Mouse (Mus musculus) embryonic facial prominence, embryonic 14.5 days (tissue): ENCODE measurements around the gene Anxa2. TPM values are rescaled to one million over a fixed set of nuclear protein-coding genes. Genes with fewer than 3 reads are reported as not detected.

Source experiments
- ATAC-seq: fragments of 200-750 bp; cut with Nextera tagmentation; 2 replicates; pipeline ENCODE4 v1.8.0; 2017; ENCODE audit warnings: low read depth, moderate number of reproducible peaks, moderate TSS enrichment
- DNase-seq: peaks from one replicate; pipeline ENCODE4 v3.0.0-alpha.2; 2015; ENCODE audit warnings: low spot score
- H3K27ac ChIP-seq: fragments of 300-500 bp; sonication (generic); replicated peaks from 2 replicates; pipeline ENCODE4 v1.5.1; 2014; ENCODE audit warnings: low read depth, mild to moderate bottlenecking, low read length, moderate library complexity
- H3K27me3 ChIP-seq: fragments of 300-500 bp; sonication (generic); replicated peaks from 2 replicates; pipeline ENCODE4 v1.6.1; 2014; ENCODE audit warnings: low read length; ENCODE audit not compliant: control insufficient read depth, insufficient read depth
- H3K36me3 ChIP-seq: fragments of 300-500 bp; sonication (generic); 2 replicates; pipeline ENCODE4 v1.6.1; 2014; ENCODE audit warnings: low read length, mixed read lengths; ENCODE audit not compliant: control insufficient read depth, insufficient read depth
- H3K4me1 ChIP-seq: fragments of 300-500 bp; sonication (generic); 2 replicates; pipeline ENCODE4 v1.6.1; 2014; ENCODE audit warnings: antibody characterized with exemption, low read length; ENCODE audit not compliant: control insufficient read depth, insufficient read depth
- H3K4me2 ChIP-seq: fragments of 300-500 bp; sonication (generic); 2 replicates; pipeline ENCODE4 v1.6.1; 2014; ENCODE audit warnings: low read depth, mild to moderate bottlenecking, low read length, moderate library complexity, mixed read lengths
- H3K4me3 ChIP-seq: fragments of 300-500 bp; sonication (generic); 2 replicates; pipeline ENCODE4 v1.5.1; 2014; ENCODE audit warnings: low read depth, mild to moderate bottlenecking, low read length
- H3K9ac ChIP-seq: fragments of 300-500 bp; sonication (generic); 2 replicates; pipeline ENCODE4 v1.6.1; 2014; ENCODE audit warnings: low read depth, mild to moderate bottlenecking, low read length, moderate library complexity, mixed read lengths
- H3K9me3 ChIP-seq: fragments of 300-500 bp; sonication (generic); 2 replicates; pipeline ENCODE4 v1.6.1; 2016; ENCODE audit warnings: low read length; ENCODE audit not compliant: control insufficient read depth
- WGBS: fragments of 180-500 bp; shearing (Covaris S2); extraction: QIAGEN DNeasy Blood & Tissue Kit; methylation state at CpG from one replicate; pipeline ENCODE4 v1.1.7; 2014; 5-methylcytosine and 5-hydroxymethylcytosine counted together
- polyA plus RNA-seq: library from polyadenylated mRNA; unstranded; fragments of >200 nt; fragmentation: Nextera tagmentation; extraction: Ambion mirVana; gene quantifications from 2 replicates; pipeline ENCODE4 v1.2.1, GENCODE M21; 2014

Anxa2 gene
- polyA plus RNA-seq, 1 experiment from 2014 or later = 1,330 TPM

- Histone ChIP-seq H3K4me3 (no peak overlapping the region), H3K4me2 (no peak overlapping the region), H3K9me3 (no peaks in the 10 kb centered on the region), H3K27me3 (no peaks in the 10 kb centered on the region), H3K27ac (no peak overlapping the region), H3K9ac (no peak overlapping the region), H3K36me3 (peaks cover 97% of the 10 kb centered on the region), H3K4me1 (peaks cover 9% of the 10 kb centered on the region; the same call in 1 of the 2 replicates)
- WGBS = 7% methylated on average over 1 of the region's 1 CpGs
- DNase-seq (peak; percentile 87), ATAC-seq (0 out of 2 replicates have a peak, but pooled peaks have one; percentile 51)
Observed at GRCm38 (mm10) chr9:69480344-69480743, 26.9 kb downstream of the Anxa2 start.

GRCm38 (mm10) chr9:69483811-69484210 lies 30.4 kb downstream of the Anxa2 start:
- DNase-seq (no peak), ATAC-seq (no peak)
- no peak overlapping the region for H3K9ac ChIP-seq
- H3K4me3 ChIP-seq = no peak overlapping the region
- H3K36me3 ChIP-seq = peaks cover 99% of the 10 kb centered on the region
- no peaks in the 10 kb centered on the region for H3K4me1 ChIP-seq
- 59% methylated on average over 12 of the region's 12 CpGs for WGBS
- H3K9me3 ChIP-seq = no peaks in the 10 kb centered on the region
- no peak overlapping the region for H3K4me2 ChIP-seq
- H3K27ac ChIP-seq = no peak overlapping the region
- no peaks in the 10 kb centered on the region for H3K27me3 ChIP-seq

GRCm38 (mm10) chr9:69486140-69486539 lies 32.7 kb downstream of the Anxa2 start:
- 66% methylated on average over 8 of the region's 8 CpGs for WGBS
- Histone ChIP-seq H3K36me3 (peaks cover 99% of the 10 kb centered on the region), H3K9ac (no peak overlapping the region), H3K27me3 (no peaks in the 10 kb centered on the region), H3K4me3 (no peak overlapping the region), H3K4me2 (no peak overlapping the region), H3K27ac (no peak overlapping the region), H3K9me3 (no peaks in the 10 kb centered on the region), H3K4me1 (no peaks in the 10 kb centered on the region)
- no peak for DNase-seq
- peak; percentile 48; the same call in 1 of the 2 replicates for ATAC-seq

GRCm38 (mm10) chr9:69488510-69488909 lies 35.1 kb downstream of the Anxa2 start:
- H3K9ac ChIP-seq = no peak overlapping the region
- no peaks in the 10 kb centered on the region for H3K4me1 ChIP-seq
- H3K9me3 ChIP-seq = peaks cover 9% of the 10 kb centered on the region
- ATAC-seq (no peak), DNase-seq (no peak)
- no peak overlapping the region for H3K27ac ChIP-seq
- no peaks in the 10 kb centered on the region for H3K27me3 ChIP-seq
- H3K36me3 ChIP-seq = peaks cover 100% of the 10 kb centered on the region
- no peak overlapping the region for H3K4me3 ChIP-seq
- 46% methylated on average over 8 of the region's 8 CpGs for WGBS
- H3K4me2 ChIP-seq = no peak overlapping the region

- ATAC-seq = no peak
- H3K9ac ChIP-seq = no peak overlapping the region
- no peak overlapping the region for H3K4me2 ChIP-seq
- H3K4me3 ChIP-seq = no peak overlapping the region
- DNase-seq = peak; percentile 59
- H3K27me3 ChIP-seq = no peaks in the 10 kb centered on the region
- H3K9me3 ChIP-seq = peaks cover 9% of the 10 kb centered on the region
- H3K27ac ChIP-seq = no peak overlapping the region
- 23% methylated on average over 5 of the region's 5 CpGs for WGBS
- no peaks in the 10 kb centered on the region for H3K4me1 ChIP-seq
- peaks cover 98% of the 10 kb centered on the region for H3K36me3 ChIP-seq
Observed at GRCm38 (mm10) chr9:69488972-69489371, 35.6 kb downstream of the Anxa2 start.

- no peaks in the 10 kb centered on the region for H3K4me1 ChIP-seq
- no peak overlapping the region for H3K27ac ChIP-seq
- 94% methylated on average over 6 of the region's 6 CpGs for WGBS
- no peak overlapping the region for H3K4me2 ChIP-seq
- H3K36me3 ChIP-seq = peaks cover 59% of the 10 kb centered on the region
- H3K27me3 ChIP-seq = no peaks in the 10 kb centered on the region
- H3K9me3 ChIP-seq = peaks cover 9% of the 10 kb centered on the region
- DNase-seq = no peak
- H3K9ac ChIP-seq = no peak overlapping the region
- ATAC-seq = no peak
- no peak overlapping the region for H3K4me3 ChIP-seq
Observed at GRCm38 (mm10) chr9:69492809-69493208, 39.4 kb downstream of the Anxa2 start.

- H3K4me2 ChIP-seq = no peak overlapping the region
- no peak overlapping the region for H3K4me3 ChIP-seq
- no peaks in the 10 kb centered on the region for H3K36me3 ChIP-seq
- no peak overlapping the region for H3K9ac ChIP-seq
- DNase-seq (peak; percentile 78), ATAC-seq (no peak)
- no peak overlapping the region for H3K27ac ChIP-seq
- 0 out of 2 replicates have a peak, but pooled peaks cover 6% of the 10 kb centered on the region for H3K27me3 ChIP-seq
- 33% methylated on average over 6 of the region's 6 CpGs for WGBS
- H3K9me3 ChIP-seq = no peaks in the 10 kb centered on the region
- no peaks in the 10 kb centered on the region; the same call in 1 of the 2 replicates for H3K4me1 ChIP-seq
Observed at GRCm38 (mm10) chr9:69502504-69502903, 49.1 kb downstream of the Anxa2 start.

- ATAC-seq = no peak
- DNase-seq = peak; percentile 59
- no peaks in the 10 kb centered on the region for H3K36me3 ChIP-seq
- H3K27me3 ChIP-seq = 0 out of 2 replicates have a peak, but pooled peaks cover 6% of the 10 kb centered on the region
- 9% methylated on average over 7 of the region's 7 CpGs for WGBS
- H3K4me2 ChIP-seq = peak overlapping the region; percentile 34; the same call in 1 of the 2 replicates
- no peak overlapping the region for H3K27ac ChIP-seq
- H3K9me3 ChIP-seq = no peaks in the 10 kb centered on the region
- no peak overlapping the region for H3K9ac ChIP-seq
- no peak overlapping the region for H3K4me3 ChIP-seq
- no peaks in the 10 kb centered on the region; the same call in 1 of the 2 replicates for H3K4me1 ChIP-seq
Observed at GRCm38 (mm10) chr9:69505611-69506010, 52.2 kb downstream of the Anxa2 start.

- 0 out of 2 replicates have a peak, but pooled peaks have one; percentile 30 for ATAC-seq
- peak; percentile 64 for DNase-seq
- no peaks in the 10 kb centered on the region for H3K36me3 ChIP-seq
- 0 out of 2 replicates have a peak, but pooled peaks cover 6% of the 10 kb centered on the region for H3K27me3 ChIP-seq
- 31% methylated on average over 11 of the region's 11 CpGs for WGBS
- no peak overlapping the region for H3K4me3 ChIP-seq
- no peaks in the 10 kb centered on the region; the same call in 1 of the 2 replicates for H3K4me1 ChIP-seq
- H3K9ac ChIP-seq = no peak overlapping the region
- H3K9me3 ChIP-seq = no peaks in the 10 kb centered on the region
- peak overlapping the region; percentile 21 for H3K4me2 ChIP-seq
- no peak overlapping the region for H3K27ac ChIP-seq
Observed at GRCm38 (mm10) chr9:69507206-69507605, 53.8 kb downstream of the Anxa2 start.
